Mouse (Mus musculus): ENCODE data around the gene Anp32a.
A peak's percentile ranks its signal among the peaks of the same experiment; 100 is the strongest.

Anp32a gene

GRCm38 (mm10) chr9:62346388-62346679 is 5.2 kb downstream of the Anp32a start:
- DNase-seq (ENCODE audit: low spot score) = no peak

- DNase-seq (ENCODE audit: low spot score) = no peak
Measured at GRCm38 (mm10) chr9:62347201-62347600, 6.1 kb downstream of the Anp32a start.

- no peak for DNase-seq (ENCODE audit: low spot score)
Measured at GRCm38 (mm10) chr9:62348050-62348449, 7.0 kb downstream of the Anp32a start.

- no peak for DNase-seq (ENCODE audit: low spot score)
Measured at GRCm38 (mm10) chr9:62348467-62348985, 7.4 kb downstream of the Anp32a start.

- no peak for DNase-seq (ENCODE audit: low spot score)
Measured at GRCm38 (mm10) chr9:62349250-62349649, 8.2 kb downstream of the Anp32a start.

- DNase-seq (ENCODE audit: low spot score) = no peak
Measured at GRCm38 (mm10) chr9:62350721-62351120, 9.6 kb downstream of the Anp32a start.

- DNase-seq (ENCODE audit: low spot score) = no peak
Measured at GRCm38 (mm10) chr9:62351200-62351599, 10.1 kb downstream of the Anp32a start.

- DNase-seq (ENCODE audit: low spot score) = no peak
Measured at GRCm38 (mm10) chr9:62353784-62354183, 12.7 kb downstream of the Anp32a start.

- DNase-seq (ENCODE audit: low spot score) = no peak
Measured at GRCm38 (mm10) chr9:62354838-62355719, 14.0 kb downstream of the Anp32a start.

GRCm38 (mm10) chr9:62355763-62356162 is 14.7 kb downstream of the Anp32a start:
- no peak for DNase-seq (ENCODE audit: low spot score)

- no peak for DNase-seq (ENCODE audit: low spot score)
Measured at GRCm38 (mm10) chr9:62357593-62357992, 16.5 kb downstream of the Anp32a start.

GRCm38 (mm10) chr9:62358851-62359250 is 17.8 kb downstream of the Anp32a start:
- no peak for DNase-seq (ENCODE audit: low spot score)

- no peak for DNase-seq (ENCODE audit: low spot score)
Measured at GRCm38 (mm10) chr9:62360889-62361288, 19.8 kb downstream of the Anp32a start.

- DNase-seq (ENCODE audit: low spot score) = no peak
Measured at GRCm38 (mm10) chr9:62362835-62363385, 21.8 kb downstream of the Anp32a start.

GRCm38 (mm10) chr9:62363619-62364018 is 22.5 kb downstream of the Anp32a start:
- DNase-seq (ENCODE audit: low spot score) = peak; percentile 84

GRCm38 (mm10) chr9:62364216-62364615 is 23.1 kb downstream of the Anp32a start:
- no peak for DNase-seq (ENCODE audit: low spot score)

GRCm38 (mm10) chr9:62364831-62365230 is 23.7 kb downstream of the Anp32a start:
- DNase-seq (ENCODE audit: low spot score) = no peak

- no peak for DNase-seq (ENCODE audit: low spot score)
Measured at GRCm38 (mm10) chr9:62365326-62366080, 24.4 kb downstream of the Anp32a start.

GRCm38 (mm10) chr9:62366478-62367458 is 25.7 kb downstream of the Anp32a start:
- no peak for DNase-seq (ENCODE audit: low spot score)

GRCm38 (mm10) chr9:62367510-62368071 is 26.5 kb downstream of the Anp32a start:
- no peak for DNase-seq (ENCODE audit: low spot score)

- DNase-seq (ENCODE audit: low spot score) = no peak
Measured at GRCm38 (mm10) chr9:62368256-62368905, 27.3 kb downstream of the Anp32a start.

All from testis, postnatal 10 days (tissue).